Mouse (Mus musculus): ENCODE results near the gene Jag2.

The Jag2 gene

GRCm38 (mm10) chr12:112903941-112904340, 25.6 kb downstream of the Jag2 start:
- DNase-seq (ENCODE audit: extremely low spot score, low read depth, low spot score): no peak

- no peak for DNase-seq (ENCODE audit: extremely low spot score, low read depth, low spot score)
Observed at GRCm38 (mm10) chr12:112900641-112901040, 28.9 kb downstream of the Jag2 start.

DNA sequence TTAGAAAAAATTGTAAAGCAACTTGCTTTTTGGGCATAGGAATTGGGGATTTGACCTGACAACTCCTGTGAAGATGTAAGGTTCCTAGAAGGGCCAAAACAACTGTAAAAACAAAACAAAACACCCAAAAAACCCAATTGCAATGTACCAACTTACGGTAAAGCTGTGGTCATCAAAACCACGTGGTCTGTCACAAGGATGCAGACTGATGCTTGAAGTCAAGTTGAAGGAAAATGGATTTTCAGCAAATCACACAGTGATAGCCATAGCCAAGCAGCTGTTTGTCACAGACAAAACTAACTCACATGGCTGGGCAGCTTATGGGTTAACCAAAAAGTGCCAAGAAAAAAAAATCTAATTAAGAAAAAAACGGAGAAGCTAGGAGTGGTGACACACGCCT, 30.6 kb downstream of the Jag2 start:
- no peak for DNase-seq (ENCODE audit: extremely low spot score, low read depth, low spot score)

GRCm38 (mm10) chr12:112898351-112898750, 31.2 kb downstream of the Jag2 start:
- DNase-seq (ENCODE audit: extremely low spot score, low read depth, low spot score): no peak

DNA sequence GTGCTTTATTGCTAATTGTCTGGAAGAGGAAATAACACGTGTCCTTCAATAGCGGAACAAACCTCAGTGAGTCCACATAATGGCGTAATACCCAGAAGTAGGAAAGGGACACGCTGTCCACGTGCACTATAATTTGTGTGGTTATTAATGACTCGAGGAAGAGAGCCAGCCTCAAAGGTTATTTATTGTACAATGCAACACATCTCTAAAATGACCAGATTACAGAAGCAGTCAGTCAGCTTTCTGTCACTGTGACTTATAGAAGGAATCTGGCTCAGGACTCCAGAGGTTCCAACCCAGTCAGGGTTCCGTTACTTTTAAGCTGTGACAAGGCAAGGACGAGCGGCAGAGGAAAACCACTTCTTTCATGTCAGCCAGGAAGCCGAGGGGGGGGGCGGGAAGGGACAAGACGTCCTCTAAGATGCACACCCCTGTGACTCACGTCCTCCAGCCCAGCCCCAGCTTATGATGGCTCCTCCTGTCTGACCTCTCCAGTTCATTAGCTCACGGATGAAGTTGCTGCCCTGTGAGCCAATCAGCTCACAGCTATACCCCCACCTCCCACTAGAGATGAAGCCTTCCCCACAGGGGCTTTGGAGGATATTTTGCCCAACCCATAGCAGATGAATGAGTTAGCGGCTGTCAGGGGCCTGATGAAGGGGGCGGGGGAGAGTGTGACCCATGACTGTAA, 31.9 kb downstream of the Jag2 start:
- no peak for DNase-seq (ENCODE audit: extremely low spot score, low read depth, low spot score)

DNA sequence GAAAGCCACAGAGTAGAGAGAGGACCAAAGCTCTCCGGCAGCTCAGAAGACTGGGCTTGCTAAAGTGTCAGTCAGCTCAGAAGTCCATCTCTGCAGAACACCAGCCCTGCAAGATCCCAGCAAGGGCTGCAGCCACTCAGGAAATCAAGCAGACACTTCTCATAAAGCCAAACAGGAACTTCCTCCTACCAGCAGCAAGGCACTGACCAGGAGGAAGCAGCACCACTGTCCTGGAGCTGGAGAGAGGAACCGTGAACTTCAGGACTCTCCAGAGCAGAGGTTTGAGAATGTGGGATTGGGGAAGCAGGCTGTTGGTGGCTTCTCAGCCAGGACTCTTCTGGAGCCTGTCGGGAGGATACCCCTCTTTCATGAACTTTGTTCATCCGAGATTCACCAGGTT, 34.6 kb downstream of the Jag2 start:
- DNase-seq (ENCODE audit: extremely low spot score, low read depth, low spot score): no peak

- DNase-seq (ENCODE audit: extremely low spot score, low read depth, low spot score): no peak
Observed at GRCm38 (mm10) chr12:112894303-112894884, 35.2 kb downstream of the Jag2 start.

GRCm38 (mm10) chr12:112885465-112885864, 44.1 kb downstream of the Jag2 start:
- no peak for DNase-seq (ENCODE audit: extremely low spot score, low read depth, low spot score)

- DNase-seq (ENCODE audit: extremely low spot score, low read depth, low spot score): no peak
Observed at GRCm38 (mm10) chr12:112881301-112881815, 48.2 kb downstream of the Jag2 start.

DNA sequence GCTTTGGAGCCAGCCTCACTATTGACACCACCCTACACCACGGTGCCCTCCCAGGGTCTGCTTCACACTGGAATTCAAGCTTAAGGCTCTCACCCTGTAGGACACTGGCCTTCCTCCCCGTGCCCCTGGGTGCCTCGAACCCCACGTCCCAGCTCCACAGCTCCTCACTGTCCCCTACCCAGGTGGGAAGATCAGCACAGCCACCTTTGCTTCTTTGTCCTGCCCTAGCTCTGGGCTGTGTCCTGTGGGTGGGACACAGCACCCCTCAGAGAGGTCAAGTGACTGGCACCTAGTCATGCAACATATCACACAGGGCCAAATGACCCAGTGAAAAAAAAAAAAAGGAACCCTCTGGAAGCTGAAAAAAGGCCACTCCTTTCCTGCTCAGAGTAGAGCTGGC, 48.9 kb downstream of the Jag2 start:
- no peak for DNase-seq (ENCODE audit: extremely low spot score, low read depth, low spot score)

DNA sequence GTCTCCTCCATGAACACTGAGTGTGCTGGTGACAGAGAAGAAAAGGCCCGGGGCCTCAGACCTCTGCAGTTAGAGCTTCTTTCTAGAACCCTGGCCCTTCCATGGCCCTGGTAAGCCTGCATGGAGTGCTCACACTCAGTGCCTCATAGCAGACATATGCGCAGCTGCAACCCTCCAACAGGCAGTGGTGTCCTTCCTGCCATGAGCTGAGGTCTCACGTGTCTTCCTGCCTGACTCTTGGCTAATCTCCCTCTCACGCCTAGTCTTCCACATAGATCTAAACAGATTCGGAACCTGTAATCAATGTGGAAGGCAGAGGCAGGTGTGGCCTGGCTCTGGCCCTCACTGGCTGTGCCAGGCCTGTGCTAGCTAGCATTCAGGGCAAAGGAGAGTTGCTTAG, 49.8 kb downstream of the Jag2 start:
- no peak for DNase-seq (ENCODE audit: extremely low spot score, low read depth, low spot score)

GRCm38 (mm10) chr12:112877607-112878020, 52.0 kb downstream of the Jag2 start:
- DNase-seq (ENCODE audit: extremely low spot score, low read depth, low spot score): no peak

DNA sequence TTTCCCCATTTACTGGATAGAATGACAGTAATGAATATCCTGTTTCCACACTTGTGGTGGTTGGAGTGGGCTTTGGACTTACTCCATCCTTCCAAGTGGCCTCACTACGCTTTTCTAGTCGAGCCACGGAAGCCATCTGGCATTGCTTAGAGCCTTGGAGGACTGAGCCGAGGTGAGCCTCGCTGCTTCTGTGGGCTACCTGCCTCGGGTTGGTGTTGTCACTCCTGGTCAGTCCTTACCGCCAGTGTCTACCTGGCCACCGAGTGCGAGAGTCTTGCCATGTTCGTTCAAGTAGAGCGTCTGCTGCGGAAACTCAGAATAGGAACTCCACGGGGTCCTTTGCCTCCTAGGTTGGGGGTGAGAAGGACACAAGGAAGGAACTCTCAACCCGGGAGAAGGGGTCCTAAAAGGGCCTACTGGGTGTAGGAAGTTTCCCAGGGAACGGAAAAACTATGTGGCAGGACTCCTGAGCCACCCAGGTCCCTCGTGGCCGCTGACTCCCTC, 52.5 kb downstream of the Jag2 start:
- no peak for DNase-seq (ENCODE audit: extremely low spot score, low read depth, low spot score)

DNA sequence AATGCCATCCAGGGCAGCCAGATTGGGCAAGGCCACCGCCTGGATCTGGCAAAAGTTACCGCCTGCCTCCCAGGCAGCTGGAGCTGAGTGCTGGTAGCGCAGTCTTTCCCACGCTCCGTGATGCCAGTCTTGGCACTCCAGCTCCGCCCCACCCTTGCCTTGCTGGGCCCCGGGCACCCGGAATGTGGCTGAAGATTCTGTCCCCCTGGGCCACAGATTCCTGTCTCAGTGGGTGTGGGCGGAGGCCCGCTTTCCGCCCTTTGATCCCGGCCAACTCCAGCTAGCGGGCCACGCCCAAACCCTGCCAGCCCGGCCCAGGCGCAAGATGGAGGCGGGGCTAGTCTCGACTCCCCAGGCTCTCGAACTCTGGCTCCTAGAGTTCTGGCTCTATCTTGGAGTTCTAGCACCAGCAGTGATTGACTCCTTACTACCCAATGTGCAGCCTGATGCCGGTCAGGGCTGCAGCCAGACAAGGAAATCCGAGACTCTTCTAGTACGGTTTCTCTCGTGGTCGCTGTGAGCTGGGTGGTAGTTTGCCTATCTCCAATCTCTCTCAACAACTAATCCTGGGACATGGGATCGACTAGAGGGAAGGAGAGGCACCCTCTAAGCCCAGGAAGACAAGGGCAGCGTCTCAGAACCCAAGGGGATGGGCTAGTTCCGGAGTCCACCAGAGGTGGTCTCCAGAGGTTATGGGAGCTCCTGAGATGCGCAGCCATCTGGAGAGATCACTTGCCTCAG, 53.1 kb downstream of the Jag2 start:
- DNase-seq (ENCODE audit: extremely low spot score, low read depth, low spot score): no peak

DNA sequence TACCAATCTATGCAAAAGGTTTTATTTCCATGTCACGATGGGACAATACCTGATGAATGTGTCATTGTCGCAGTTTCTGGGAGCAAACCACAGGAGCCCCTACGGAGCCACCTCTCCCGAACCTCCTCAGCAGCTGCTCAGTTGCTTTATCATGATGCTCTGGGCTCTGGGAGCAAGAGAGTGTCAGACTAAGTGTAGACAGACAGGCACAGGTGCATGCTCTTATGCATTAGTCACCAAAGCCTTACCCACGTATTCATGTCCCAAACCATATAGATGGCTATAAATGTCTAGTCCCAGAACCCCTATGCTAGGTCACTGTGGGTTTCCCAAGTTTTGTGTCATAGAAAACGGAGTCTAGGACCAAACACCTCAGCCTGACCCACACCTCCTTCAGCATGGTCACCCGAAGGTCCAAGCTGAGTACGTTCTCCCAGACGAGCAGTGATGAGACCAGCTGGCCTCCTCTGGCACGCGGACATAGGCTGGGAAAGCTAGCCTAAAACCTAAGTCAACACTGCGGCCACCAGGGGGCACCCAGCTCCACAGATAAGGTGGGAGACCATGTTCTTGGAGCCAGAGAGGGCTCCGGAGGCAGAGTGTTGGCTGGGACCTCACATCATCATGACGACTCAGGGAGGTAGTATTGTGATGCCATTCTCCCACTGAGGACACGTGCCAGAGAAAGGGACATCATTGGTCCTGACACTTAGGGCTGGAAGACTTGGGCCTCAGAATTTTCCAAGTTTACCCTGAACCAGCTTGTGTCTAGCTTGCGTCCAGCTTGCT, 54.2 kb downstream of the Jag2 start:
- no peak for DNase-seq (ENCODE audit: extremely low spot score, low read depth, low spot score)

DNA sequence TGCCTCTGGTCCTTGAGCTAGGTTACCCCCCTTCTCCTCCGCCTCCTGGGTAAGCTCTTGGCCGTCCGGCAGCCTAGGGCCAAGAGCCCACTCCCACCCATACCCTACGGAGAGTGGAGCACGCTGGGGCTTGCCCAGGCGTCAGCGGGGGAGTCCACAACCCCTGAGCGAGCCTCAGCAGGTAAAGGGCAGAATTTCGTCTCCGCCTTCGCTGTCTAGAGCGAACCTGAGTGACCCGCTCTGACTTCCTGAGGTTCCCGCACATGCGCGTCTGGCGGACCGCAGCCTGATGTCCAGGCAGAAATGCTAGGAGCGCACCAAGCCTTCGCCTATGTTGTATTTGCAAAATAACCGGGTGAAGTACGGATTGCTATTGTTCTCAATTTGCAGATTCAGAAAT, 55.4 kb downstream of the Jag2 start:
- no peak for DNase-seq (ENCODE audit: extremely low spot score, low read depth, low spot score)

GRCm38 (mm10) chr12:112873452-112874190, 56.0 kb downstream of the Jag2 start:
- no peak for DNase-seq (ENCODE audit: extremely low spot score, low read depth, low spot score)

GRCm38 (mm10) chr12:112872991-112873390, 56.6 kb downstream of the Jag2 start:
- no peak for DNase-seq (ENCODE audit: extremely low spot score, low read depth, low spot score)

DNA sequence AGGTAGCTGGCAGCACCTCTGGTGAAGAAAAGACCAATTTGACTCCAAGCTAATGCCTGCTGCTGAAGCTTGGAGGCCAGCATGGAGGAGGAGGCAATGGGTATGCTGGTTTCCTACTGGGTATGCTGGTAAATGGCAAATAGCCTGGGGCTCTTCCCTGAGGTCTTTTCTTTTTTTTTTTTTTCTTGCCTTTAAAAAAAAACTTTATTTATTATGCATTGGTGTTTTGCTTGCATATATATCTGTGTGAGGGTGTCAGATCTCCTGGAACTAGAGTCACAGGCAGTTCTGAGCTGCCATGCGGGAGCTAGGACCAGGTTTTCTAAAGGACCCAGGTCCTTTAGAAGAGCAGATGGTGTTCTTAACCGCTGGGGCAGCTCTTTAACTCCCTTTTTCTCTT, 58.3 kb downstream of the Jag2 start:
- DNase-seq (ENCODE audit: extremely low spot score, low read depth, low spot score): no peak

DNA sequence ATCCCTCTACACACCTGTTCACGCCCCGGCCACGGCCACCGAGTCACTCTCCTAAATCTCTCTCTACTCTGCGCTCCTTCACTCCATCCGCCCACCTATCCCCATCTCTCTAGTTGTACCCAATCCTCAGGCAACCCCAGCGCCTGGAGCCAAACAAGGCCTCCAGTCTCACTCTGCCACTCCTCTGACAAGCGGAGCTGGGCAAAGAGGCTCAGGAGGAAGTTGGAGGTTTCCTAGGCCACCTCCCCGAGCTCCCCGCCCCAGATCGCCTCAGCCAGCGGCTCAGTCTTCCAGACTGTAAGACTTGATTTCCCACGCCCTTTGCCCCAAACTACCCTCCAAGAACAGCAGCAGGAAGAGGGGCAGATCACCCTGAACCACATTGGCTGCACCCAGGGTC, 58.8 kb downstream of the Jag2 start:
- DNase-seq (ENCODE audit: extremely low spot score, low read depth, low spot score): no peak
